Mouse (Mus musculus) brain, embryonic 14.5 days (tissue): Measurements from ENCODE around the gene Eif4g3.

Experiments
- CTCF ChIP-seq: fragments of 200-500 bp; IDR thresholded peaks from 2 replicates; pipeline ENCODE4 v1.5.1; 2012; ENCODE audit warnings: inconsistent platforms, mild to moderate bottlenecking, moderate library complexity, borderline replicate concordance; ENCODE audit not compliant: insufficient read depth, insufficient read length; ENCODE audit errors: extremely low read depth
- POLR2A ChIP-seq: fragments of 200-500 bp; IDR thresholded peaks from 2 replicates; pipeline ENCODE4 v1.6.1; 2012; ENCODE audit warnings: mild to moderate bottlenecking, inconsistent platforms, borderline replicate concordance; ENCODE audit not compliant: poor library complexity, insufficient read depth, insufficient read length, severe bottlenecking; ENCODE audit errors: extremely low read depth

- no peak for TF ChIP-seq CTCF
- TF ChIP-seq POLR2A: no peak
Measured at GRCm38 (mm10) chr4:138042257-138042589, 49.4 kb downstream of the Eif4g3 start.
